Mouse (Mus musculus) lung, embryonic 15.5 days (tissue): ENCODE results near the gene Tgfbr3. TPM values are rescaled to one million over a fixed set of nuclear protein-coding genes. Genes with fewer than 3 reads are reported as not detected.
"Not testable (repeated sequence)": the region's sequence is repeated elsewhere in the genome, so short reads cannot be mapped to it uniquely, and the experiment has no call there.

ENCODE experiments used
- ATAC-seq: fragments of 200-750 bp; cut with Nextera tagmentation; 2 replicates; pipeline ENCODE4 v1.8.0; 2017; ENCODE audit warnings: moderate number of reproducible peaks, borderline replicate concordance; ENCODE audit not compliant: low FRiP score, low TSS enrichment; ENCODE audit errors: extremely low read depth
- H3K27ac ChIP-seq: fragments of 300-500 bp; sonication (generic); 2 replicates; pipeline ENCODE4 v1.5.1; 2015; ENCODE audit warnings: moderate library complexity, mild to moderate bottlenecking, inconsistent platforms
- H3K27me3 ChIP-seq: fragments of 300-500 bp; sonication (generic); 2 replicates; pipeline ENCODE4 v1.6.1; 2015; ENCODE audit warnings: inconsistent platforms
- H3K36me3 ChIP-seq: fragments of 300-500 bp; sonication (generic); 2 replicates; pipeline ENCODE4 v1.6.1; 2015; ENCODE audit warnings: inconsistent platforms
- H3K4me1 ChIP-seq: fragments of 300-500 bp; sonication (generic); 2 replicates; pipeline ENCODE4 v1.6.1; 2015; ENCODE audit warnings: inconsistent platforms
- H3K4me2 ChIP-seq: fragments of 300-500 bp; sonication (generic); 2 replicates; pipeline ENCODE4 v1.6.1; 2015; ENCODE audit warnings: inconsistent platforms, mild to moderate bottlenecking, moderate library complexity
- H3K4me3 ChIP-seq: fragments of 300-500 bp; sonication (generic); 2 replicates; pipeline ENCODE4 v1.5.1; 2015; ENCODE audit warnings: mild to moderate bottlenecking, inconsistent platforms
- H3K9ac ChIP-seq: fragments of 300-500 bp; sonication (generic); 2 replicates; pipeline ENCODE4 v1.6.1; 2015; ENCODE audit warnings: inconsistent platforms
- H3K9me3 ChIP-seq: fragments of 300-500 bp; sonication (generic); 2 replicates; pipeline ENCODE4 v1.6.1; 2016; ENCODE audit warnings: inconsistent platforms
- WGBS: fragments of 180-500 bp; shearing (Covaris S2); methylation state at CpG from one replicate; pipeline ENCODE4 v1.1.7; 2015; 5-methylcytosine and 5-hydroxymethylcytosine counted together
- polyA plus RNA-seq: library from polyadenylated mRNA; unstranded; fragments of >200 nt; fragmentation: Nextera tagmentation; extraction: Ambion mirVana; gene quantifications from 2 replicates; pipeline ENCODE4 v1.2.1, GENCODE M21; 2015

The Tgfbr3 gene
- polyA plus RNA-seq, 1 experiment from 2014 or later = 22.2 TPM

DNA sequence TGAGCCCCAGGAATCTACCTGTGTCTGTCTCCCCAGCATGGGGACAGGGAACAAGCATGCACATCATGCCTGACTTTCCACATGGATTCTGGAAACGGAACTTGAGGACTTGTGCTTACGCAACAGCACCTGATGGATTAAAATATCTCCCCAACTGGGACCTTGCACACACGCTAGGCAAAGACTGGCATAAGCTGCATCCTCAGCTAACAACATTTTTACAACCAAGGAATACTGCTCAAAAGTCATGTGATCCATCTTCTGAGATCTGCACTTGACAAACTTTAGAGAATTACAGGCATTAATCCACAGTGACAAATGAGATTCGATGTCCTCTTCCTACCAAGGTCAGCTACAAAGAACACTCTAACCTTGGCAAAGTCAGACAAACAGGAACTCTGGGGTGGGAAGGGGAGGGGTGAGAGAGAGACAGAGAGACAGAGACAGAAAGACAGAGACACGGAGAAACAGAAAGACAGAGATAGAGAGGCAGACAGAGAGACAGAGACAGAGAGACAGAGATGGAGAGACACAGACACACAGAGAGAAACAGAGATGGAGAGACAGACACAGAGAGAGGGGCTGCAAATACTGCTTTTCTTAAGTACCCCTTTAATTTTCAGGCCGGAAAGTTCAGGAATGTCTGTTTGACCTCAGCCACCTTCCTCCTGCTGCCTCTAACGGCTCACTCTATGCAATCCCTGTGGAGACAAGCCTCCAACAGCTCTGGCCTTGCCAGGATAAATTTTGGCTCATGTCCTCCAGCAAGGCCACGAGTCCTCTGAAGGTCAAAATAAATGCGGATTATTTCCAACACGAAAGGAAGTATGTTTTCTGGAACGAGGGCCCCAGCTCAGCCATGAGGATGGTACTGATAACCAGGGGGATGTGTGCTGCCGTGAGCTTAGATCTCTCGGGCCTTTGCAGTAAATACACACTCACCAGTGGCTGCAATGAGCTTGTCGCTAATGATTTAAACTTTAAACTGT is 55.8 kb downstream of the Tgfbr3 start:
- no peak for ATAC-seq
- no peak overlapping the region for H3K4me2 ChIP-seq
- no peaks in the 10 kb centered on the region for H3K36me3 ChIP-seq
- 32% methylated on average over 14 of the region's 14 CpGs for WGBS
- H3K4me3 ChIP-seq = no peak overlapping the region
- peak overlapping the region; percentile 37 for H3K27ac ChIP-seq
- no peaks in the 10 kb centered on the region for H3K27me3 ChIP-seq
- H3K4me1 ChIP-seq = peaks cover 74% of the 10 kb centered on the region
- H3K9me3 ChIP-seq = no peaks in the 10 kb centered on the region
- no peak overlapping the region for H3K9ac ChIP-seq

DNA sequence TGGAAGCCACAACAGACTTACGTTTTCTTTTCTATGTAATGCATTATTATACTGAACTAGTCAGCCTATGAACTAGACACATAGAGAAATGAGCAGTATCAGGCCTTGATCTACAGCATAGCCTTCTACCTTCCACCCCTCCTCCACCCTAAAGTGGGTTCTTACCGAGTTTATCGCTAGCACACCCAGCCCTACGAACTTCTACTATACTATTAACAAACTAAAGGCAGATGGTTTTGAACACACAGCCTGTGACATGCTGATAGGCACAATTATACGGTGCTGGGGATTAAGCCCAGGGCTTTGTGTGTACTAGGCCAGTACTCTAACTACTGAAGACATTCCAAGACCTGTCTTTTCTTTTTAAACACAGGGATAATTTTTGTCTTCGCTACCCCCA is 59.2 kb downstream of the Tgfbr3 start:
- H3K9me3 ChIP-seq = no peaks in the 10 kb centered on the region
- H3K4me3 ChIP-seq = no peak overlapping the region
- H3K9ac ChIP-seq = no peak overlapping the region
- H3K27me3 ChIP-seq = no peaks in the 10 kb centered on the region
- no peaks in the 10 kb centered on the region for H3K36me3 ChIP-seq
- ATAC-seq = no peak
- no peak overlapping the region for H3K4me2 ChIP-seq
- peaks cover 48% of the 10 kb centered on the region for H3K4me1 ChIP-seq
- H3K27ac ChIP-seq = no peak overlapping the region
- 82% methylated on average over 6 of the region's 6 CpGs for WGBS

DNA sequence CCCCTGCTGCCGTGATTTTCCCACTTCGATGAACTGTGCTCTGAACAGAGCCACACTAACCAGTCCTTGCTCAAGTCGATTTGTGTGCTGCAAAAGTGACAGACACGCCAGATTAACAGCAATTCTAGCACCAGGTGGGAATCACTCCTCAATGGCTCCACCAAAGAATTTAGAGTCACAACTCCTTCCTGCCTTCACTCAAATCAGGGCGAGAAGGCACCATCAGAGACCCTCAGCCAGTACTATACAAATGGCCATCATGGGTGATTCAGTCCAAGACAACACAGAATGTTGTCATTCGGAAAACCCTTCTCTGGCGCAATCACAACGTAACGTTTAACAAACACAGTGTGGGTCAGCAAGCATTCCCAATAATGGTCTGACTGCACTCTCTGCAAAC is 60.4 kb downstream of the Tgfbr3 start:
- Histone ChIP-seq H3K4me2 (no peak overlapping the region), H3K9me3 (no peaks in the 10 kb centered on the region), H3K9ac (no peak overlapping the region), H3K36me3 (no peaks in the 10 kb centered on the region), H3K4me3 (no peak overlapping the region), H3K4me1 (peaks cover 42% of the 10 kb centered on the region), H3K27me3 (no peaks in the 10 kb centered on the region), H3K27ac (no peak overlapping the region)
- no peak for ATAC-seq
- 74% methylated on average over 9 of the region's 9 CpGs for WGBS

DNA sequence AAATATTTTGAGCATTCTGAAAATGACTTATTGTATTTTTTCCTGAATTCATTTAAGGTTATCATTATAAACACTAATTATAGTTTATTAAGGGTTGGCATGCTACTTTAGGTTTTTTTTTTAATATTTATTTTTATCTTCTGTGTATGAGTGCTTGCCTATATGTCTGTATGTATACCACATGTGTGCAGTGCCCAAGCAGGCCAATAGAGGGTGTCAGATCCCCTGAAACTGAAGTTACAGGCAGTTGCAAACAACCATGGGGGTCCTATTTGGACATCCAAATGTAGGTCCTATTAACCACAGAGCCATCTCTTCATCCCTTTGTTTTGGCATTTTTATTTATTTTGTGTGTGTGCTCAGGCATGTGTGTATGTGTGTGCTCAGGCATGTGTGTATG is 61.8 kb downstream of the Tgfbr3 start:
- Histone ChIP-seq H3K9ac (no peak overlapping the region), H3K36me3 (no peaks in the 10 kb centered on the region)

DNA sequence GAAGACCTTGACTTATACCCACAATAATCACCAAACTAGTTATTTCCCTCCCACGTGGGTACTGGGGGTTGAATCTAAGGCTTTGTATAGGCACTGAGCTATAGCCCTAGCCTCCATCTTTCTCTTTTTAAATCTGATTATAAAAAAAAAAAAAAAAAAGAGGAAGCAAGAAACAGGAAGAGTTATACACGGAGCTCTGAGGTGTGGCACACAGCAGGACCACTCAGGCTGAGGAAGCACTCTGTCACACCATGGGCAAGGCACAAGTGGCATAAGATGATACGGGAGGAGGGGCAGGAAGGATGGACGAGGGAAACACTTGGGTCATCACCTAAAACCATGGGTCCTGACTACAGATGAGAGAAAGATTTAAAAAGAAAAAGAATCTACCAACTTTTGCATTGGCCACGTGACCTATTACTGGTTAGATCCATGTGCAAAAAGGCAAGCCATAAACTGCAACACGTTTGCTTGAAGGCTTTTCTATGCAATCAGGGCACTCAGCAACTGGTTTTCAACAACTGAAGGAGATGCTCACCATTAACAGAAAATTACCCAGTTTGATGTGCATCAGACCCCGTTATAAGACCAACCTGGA is 64.5 kb downstream of the Tgfbr3 start:
- no peaks in the 10 kb centered on the region for H3K9me3 ChIP-seq
- H3K27ac ChIP-seq = no peak overlapping the region
- H3K4me2 ChIP-seq = no peak overlapping the region
- 73% methylated on average over 7 of the region's 7 CpGs for whole genome bisulfite sequencing
- H3K4me1 ChIP-seq = peaks cover 50% of the 10 kb centered on the region
- H3K27me3 ChIP-seq = no peaks in the 10 kb centered on the region
- no peak for ATAC-seq
- no peak overlapping the region for H3K4me3 ChIP-seq
- no peaks in the 10 kb centered on the region for H3K36me3 ChIP-seq
- no peak overlapping the region for H3K9ac ChIP-seq

More for the DNA sequence above, 61.8 kb downstream of the Tgfbr3 start:
- Histone ChIP-seq H3K27ac (no peak overlapping the region), H3K27me3 (no peaks in the 10 kb centered on the region), H3K4me2 (no peak overlapping the region), H3K9me3 (no peaks in the 10 kb centered on the region), H3K4me3 (no peak overlapping the region), H3K4me1 (peaks cover 46% of the 10 kb centered on the region)
- no peak for ATAC-seq

DNA sequence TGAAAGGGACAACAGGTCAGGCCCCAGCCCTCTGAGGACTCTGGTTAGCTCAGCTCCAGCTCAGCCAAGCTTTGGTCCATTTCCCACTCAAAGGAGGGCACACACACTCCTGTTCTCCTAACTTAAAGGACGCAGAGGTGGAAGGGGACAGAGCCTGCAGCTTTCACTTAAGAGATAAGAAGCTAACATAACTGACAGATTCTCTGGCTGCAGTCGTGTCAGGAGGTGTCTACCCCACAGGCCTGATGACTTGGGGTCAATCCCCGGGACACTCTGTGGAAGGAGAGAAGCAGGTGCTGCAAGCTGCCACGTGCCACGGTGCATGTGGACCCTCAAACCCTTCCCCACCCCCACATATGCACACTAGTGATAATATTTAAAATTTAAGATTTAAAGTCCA is 65.3 kb downstream of the Tgfbr3 start:
- Histone ChIP-seq H3K27ac (0 out of 2 replicates have a peak overlapping the region, but pooled peaks have one; percentile 0), H3K4me2 (no peak overlapping the region), H3K36me3 (no peaks in the 10 kb centered on the region), H3K4me1 (peaks cover 51% of the 10 kb centered on the region), H3K4me3 (no peak overlapping the region), H3K9ac (no peak overlapping the region), H3K27me3 (no peaks in the 10 kb centered on the region), H3K9me3 (no peaks in the 10 kb centered on the region)
- WGBS = 27% methylated on average over 5 of the region's 5 CpGs
- ATAC-seq = no peak

DNA sequence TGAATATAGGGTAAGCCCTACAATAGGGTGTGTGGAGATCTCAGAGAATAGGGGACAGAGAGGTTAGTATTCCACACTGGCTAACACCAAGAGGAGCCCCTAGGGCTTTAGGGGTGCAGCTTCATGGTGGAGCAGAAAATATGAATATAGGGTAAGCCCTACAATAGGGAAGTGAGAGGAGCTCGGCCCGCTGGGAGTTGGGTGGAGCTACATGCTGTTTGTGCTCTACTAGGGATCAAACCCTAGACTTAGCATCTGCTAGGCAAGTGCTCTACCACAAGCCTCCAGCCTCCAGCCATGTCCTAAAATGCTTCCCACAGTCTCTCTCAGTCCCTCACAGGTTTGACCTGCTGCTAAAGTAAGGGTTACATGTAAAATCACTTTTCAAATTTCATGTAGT is 65.9 kb downstream of the Tgfbr3 start:
- ATAC-seq, H3K9ac ChIP-seq, H3K4me2 ChIP-seq, H3K27me3 ChIP-seq, H3K9me3 ChIP-seq, H3K36me3 ChIP-seq, H3K4me3 ChIP-seq: not testable (repeated sequence)
- Histone ChIP-seq H3K27ac (peak overlapping the region; percentile 66; the same call in 1 of the 2 replicates), H3K4me1 (peaks cover 52% of the 10 kb centered on the region)
- 79% methylated on average over 2 of the region's 2 CpGs for WGBS

DNA sequence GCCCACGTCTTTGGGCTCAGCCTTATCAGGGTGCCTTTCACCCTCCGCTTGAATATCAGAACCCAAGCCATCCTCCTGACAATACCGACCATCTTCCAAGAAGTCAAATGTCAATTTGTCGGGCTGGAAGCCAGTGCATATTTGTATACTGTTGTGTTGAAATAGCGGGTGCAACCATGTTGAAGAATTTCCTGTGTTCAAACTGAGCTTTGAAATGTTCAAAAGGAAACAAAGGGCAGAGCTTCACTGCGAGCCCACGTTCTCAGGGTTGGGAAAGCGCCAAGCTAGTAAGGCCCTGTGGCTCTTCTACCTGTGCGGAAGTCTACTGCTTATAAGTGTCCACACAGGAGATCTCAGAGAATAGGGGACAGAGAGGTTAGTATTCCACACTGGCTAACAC is 66.4 kb downstream of the Tgfbr3 start:
- Histone ChIP-seq H3K36me3 (no peaks in the 10 kb centered on the region), H3K4me2 (no peak overlapping the region), H3K27ac (peak overlapping the region; percentile 66), H3K9ac (no peak overlapping the region), H3K4me3 (no peak overlapping the region), H3K27me3 (no peaks in the 10 kb centered on the region), H3K4me1 (peaks cover 54% of the 10 kb centered on the region), H3K9me3 (no peaks in the 10 kb centered on the region)
- peak; percentile 20; the same call in 1 of the 2 replicates for ATAC-seq
- WGBS = 39% methylated on average over 9 of the region's 9 CpGs

DNA sequence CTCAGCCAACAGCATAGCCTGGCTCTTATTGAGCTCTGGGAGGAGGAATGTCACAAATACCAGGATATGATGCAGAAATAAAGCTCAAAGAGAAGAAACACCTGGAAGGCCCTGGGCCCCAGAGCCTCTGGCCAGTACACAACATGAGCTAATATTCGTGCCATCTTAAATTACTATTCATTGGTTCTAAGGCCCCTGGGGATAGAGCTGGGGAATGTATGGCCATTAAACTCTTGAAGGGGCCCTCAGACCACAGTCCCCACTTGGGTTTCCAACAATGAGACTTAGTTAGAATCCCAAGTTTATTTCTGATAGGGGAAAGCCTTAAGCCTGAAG is 66.8 kb downstream of the Tgfbr3 start:
- 68% methylated on average over 1 of the region's 1 CpGs for WGBS
- ATAC-seq = no peak
- Histone ChIP-seq H3K4me3 (no peak overlapping the region), H3K4me1 (peaks cover 58% of the 10 kb centered on the region), H3K9me3 (no peaks in the 10 kb centered on the region), H3K27me3 (no peaks in the 10 kb centered on the region), H3K36me3 (no peaks in the 10 kb centered on the region), H3K4me2 (no peak overlapping the region), H3K9ac (no peak overlapping the region), H3K27ac (peak overlapping the region; percentile 66)

DNA sequence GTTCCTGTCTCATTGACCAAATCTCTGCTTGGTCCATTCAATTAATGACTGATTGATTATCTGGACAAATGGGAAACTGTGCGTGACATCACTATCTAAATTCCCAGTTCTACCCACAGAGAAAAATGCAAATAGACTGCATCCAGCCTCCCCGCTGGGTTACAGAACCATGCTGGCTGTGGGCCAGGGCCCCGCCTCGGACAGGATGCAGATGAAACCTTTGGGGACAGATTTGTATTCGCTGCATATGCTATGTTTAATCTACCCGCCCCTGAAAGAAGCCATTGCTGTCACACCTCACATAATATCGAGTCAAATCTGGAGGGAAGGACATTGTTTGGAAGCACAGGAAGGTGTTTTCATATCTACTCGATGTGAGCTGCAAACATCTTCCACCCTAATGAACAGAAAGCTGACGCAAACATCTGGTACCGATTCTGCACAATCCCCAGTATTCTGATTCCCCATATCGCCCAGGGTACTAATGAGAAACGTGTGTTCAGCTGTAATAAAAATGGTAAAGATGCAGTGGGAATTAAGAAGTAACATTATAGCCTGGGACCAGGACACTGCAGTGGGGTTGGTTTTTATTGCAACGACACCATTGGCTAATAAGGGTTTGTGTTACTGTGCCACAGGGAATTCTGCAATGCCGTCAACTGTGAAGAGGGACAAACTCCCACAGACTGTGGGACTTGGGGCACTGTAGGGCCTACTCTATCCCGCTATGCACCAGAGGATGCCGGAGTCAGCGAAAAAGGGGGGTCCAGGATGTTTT is 67.3 kb downstream of the Tgfbr3 start:
- H3K27ac ChIP-seq = peak overlapping the region; percentile 66
- H3K36me3 ChIP-seq = no peaks in the 10 kb centered on the region
- ATAC-seq = no peak
- H3K4me1 ChIP-seq = peaks cover 63% of the 10 kb centered on the region
- H3K4me3 ChIP-seq = no peak overlapping the region
- H3K9ac ChIP-seq = no peak overlapping the region
- H3K27me3 ChIP-seq = no peaks in the 10 kb centered on the region
- H3K9me3 ChIP-seq = no peaks in the 10 kb centered on the region
- no peak overlapping the region for H3K4me2 ChIP-seq
- WGBS = 43% methylated on average over 17 of the region's 17 CpGs

DNA sequence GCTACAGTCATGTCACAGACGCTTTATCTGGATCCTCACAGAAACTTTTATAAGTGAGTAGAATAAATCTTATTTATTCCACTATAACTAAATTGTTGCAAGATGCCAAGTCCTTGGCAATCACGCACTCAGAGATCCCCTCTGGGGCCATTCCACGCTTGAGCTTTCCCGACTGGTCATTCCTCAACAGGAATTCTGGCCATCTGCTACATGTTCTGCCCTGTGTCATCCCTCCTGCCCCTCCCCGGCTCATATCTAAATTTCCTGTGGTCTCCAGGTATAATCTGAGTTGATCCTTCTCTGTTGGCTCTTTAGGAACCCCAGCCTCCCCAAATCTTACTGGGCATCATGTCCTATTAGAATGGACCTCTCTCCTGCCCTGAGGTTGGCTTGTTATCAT is 68.5 kb downstream of the Tgfbr3 start:
- H3K9me3 ChIP-seq = no peaks in the 10 kb centered on the region
- H3K27me3 ChIP-seq = no peaks in the 10 kb centered on the region
- no peak overlapping the region for H3K4me2 ChIP-seq
- H3K4me3 ChIP-seq = no peak overlapping the region
- ATAC-seq = no peak
- peaks cover 70% of the 10 kb centered on the region for H3K4me1 ChIP-seq
- 76% methylated on average over 5 of the region's 5 CpGs for WGBS
- no peak overlapping the region for H3K27ac ChIP-seq
- no peak overlapping the region for H3K9ac ChIP-seq
- no peaks in the 10 kb centered on the region for H3K36me3 ChIP-seq

DNA sequence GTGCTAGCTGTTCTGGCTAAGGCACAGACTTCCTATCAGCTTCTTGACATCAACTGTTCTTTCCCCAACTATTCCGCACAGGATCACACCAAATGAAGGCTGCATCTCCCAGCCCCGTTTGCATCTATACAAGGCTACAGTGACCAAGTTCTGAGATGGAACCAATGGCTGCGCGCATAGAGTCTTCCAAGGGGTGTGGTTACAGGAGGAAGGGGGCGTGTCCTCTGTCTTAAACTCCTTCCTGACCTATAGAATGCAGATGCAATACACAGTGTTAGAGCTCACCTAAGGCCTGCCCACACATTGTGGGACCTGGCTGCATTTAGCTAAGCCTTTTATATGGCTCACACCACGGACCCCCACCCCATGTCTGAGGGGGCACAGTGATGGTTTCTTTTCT is 69.5 kb downstream of the Tgfbr3 start:
- Histone ChIP-seq H3K9me3 (no peaks in the 10 kb centered on the region), H3K9ac (no peak overlapping the region), H3K27ac (no peak overlapping the region), H3K4me1 (peaks cover 64% of the 10 kb centered on the region), H3K4me3 (no peak overlapping the region), H3K36me3 (no peaks in the 10 kb centered on the region), H3K27me3 (no peaks in the 10 kb centered on the region), H3K4me2 (no peak overlapping the region)
- 81% methylated on average over 6 of the region's 6 CpGs for WGBS
- ATAC-seq = no peak
